Mouse (Mus musculus): ENCODE measurements around the gene Xylt1. TPM values are rescaled to one million over a fixed set of nuclear protein-coding genes. Genes with fewer than 3 reads are reported as not detected.

Xylt1 gene
- polyA plus RNA-seq, 1 experiment: 10.5 TPM

- Histone ChIP-seq H3K4me3 (ENCODE audit: insufficient read depth, low read length) (no peak overlapping the region), H3K27ac (ENCODE audit: insufficient read depth, low read depth, low read length) (no peak overlapping the region), H3K4me1 (ENCODE audit: control insufficient read depth, insufficient read depth, low read length) (no peaks in the 10 kb centered on the region)
- TF ChIP-seq POLR2A (IDR thresholded peaks at IDR 0.05; ENCODE audit: borderline replicate concordance, low read depth, low read length) (no peak), CTCF (IDR thresholded peaks at IDR 0.05; ENCODE audit: low read depth, low read length) (no peak)
Observed at GRCm38 (mm10) chr7:117501355-117502181, 120.8 kb downstream of the Xylt1 start.

DNA sequence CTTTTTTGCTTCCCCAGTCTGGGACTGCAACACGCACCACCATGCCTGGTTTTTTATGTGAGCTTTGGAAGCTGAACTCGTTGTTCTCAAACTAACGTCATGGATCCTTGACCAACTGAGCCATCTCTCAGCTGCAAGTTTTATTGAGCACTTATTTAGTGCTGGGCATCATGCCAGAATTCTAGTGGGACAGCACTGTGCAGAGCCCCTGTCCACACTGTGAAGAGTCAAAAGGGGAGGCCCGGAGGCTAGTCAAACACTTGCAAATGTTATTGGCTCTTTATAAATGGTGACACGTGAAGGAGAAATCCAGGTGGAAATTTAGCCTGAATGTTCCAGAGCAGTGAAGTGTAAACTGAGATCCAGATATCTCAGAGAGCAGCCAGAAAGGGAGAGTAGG is 121.6 kb downstream of the Xylt1 start:
- no peaks in the 10 kb centered on the region for H3K4me1 ChIP-seq (ENCODE audit: control insufficient read depth, insufficient read depth, low read length)
- no peak overlapping the region for H3K27ac ChIP-seq (ENCODE audit: insufficient read depth, low read depth, low read length)
- no peak for TF ChIP-seq POLR2A (IDR thresholded peaks at IDR 0.05; ENCODE audit: borderline replicate concordance, low read depth, low read length)
- TF ChIP-seq CTCF (IDR thresholded peaks at IDR 0.05; ENCODE audit: low read depth, low read length): no peak
- H3K4me3 ChIP-seq (ENCODE audit: insufficient read depth, low read length): no peak overlapping the region

DNA sequence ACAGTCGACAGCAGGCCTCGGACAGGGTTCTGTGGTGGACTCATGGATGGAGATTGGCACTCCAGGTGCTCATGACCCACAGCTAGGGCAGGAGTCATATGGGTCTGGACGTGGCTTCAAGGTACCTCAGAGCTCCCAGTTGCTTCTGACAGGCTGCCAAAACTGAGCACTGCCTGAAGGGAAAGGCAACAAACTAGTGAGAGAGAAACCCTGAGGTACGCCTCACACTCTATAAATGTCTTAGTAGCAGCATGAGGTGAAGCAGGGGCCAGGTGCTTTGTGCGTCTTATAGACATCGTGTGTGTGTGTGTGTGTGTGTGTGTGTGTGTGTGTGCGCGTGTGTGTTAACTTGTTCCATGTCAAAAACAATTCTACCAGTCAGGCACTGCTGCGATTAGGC is 122.9 kb downstream of the Xylt1 start:
- Histone ChIP-seq H3K27ac (ENCODE audit: insufficient read depth, low read depth, low read length) (no peak overlapping the region), H3K4me1 (ENCODE audit: control insufficient read depth, insufficient read depth, low read length) (no peaks in the 10 kb centered on the region), H3K4me3 (ENCODE audit: insufficient read depth, low read length) (no peak overlapping the region)
- TF ChIP-seq POLR2A (IDR thresholded peaks at IDR 0.05; ENCODE audit: borderline replicate concordance, low read depth, low read length) (no peak), CTCF (IDR thresholded peaks at IDR 0.05; ENCODE audit: low read depth, low read length) (no peak)

- no peaks in the 10 kb centered on the region for H3K4me1 ChIP-seq (ENCODE audit: control insufficient read depth, insufficient read depth, low read length)
- no peak overlapping the region for H3K4me3 ChIP-seq (ENCODE audit: insufficient read depth, low read length)
- TF ChIP-seq CTCF (IDR thresholded peaks at IDR 0.05; ENCODE audit: low read depth, low read length) (no peak), POLR2A (IDR thresholded peaks at IDR 0.05; ENCODE audit: borderline replicate concordance, low read depth, low read length) (no peak)
- no peak overlapping the region for H3K27ac ChIP-seq (ENCODE audit: insufficient read depth, low read depth, low read length)
Observed at GRCm38 (mm10) chr7:117505791-117506190, 125.0 kb downstream of the Xylt1 start.

DNA sequence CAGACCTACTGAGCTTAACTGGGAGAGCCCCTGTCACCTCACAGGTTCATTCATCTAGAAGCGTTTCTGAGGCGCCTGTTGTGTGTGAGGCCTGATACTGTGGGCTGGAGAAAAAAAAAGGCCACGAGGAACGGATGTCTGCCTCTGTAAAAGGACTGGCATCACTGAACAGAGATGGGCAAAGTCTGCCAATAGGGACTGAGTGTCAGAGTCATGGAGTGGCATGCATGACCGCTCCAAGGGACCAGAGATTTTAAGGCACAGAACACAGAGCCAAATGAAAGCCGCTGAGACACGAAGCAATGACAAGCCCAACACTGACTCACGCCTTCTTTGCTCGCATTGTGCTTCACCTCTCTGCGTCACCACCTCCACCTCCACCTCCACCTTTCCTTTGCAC is 126.6 kb downstream of the Xylt1 start:
- Histone ChIP-seq H3K27ac (ENCODE audit: insufficient read depth, low read depth, low read length) (no peak overlapping the region), H3K4me3 (ENCODE audit: insufficient read depth, low read length) (no peak overlapping the region), H3K4me1 (ENCODE audit: control insufficient read depth, insufficient read depth, low read length) (no peaks in the 10 kb centered on the region)
- TF ChIP-seq POLR2A (IDR thresholded peaks at IDR 0.05; ENCODE audit: borderline replicate concordance, low read depth, low read length) (no peak), CTCF (IDR thresholded peaks at IDR 0.05; ENCODE audit: low read depth, low read length) (no peak)

DNA sequence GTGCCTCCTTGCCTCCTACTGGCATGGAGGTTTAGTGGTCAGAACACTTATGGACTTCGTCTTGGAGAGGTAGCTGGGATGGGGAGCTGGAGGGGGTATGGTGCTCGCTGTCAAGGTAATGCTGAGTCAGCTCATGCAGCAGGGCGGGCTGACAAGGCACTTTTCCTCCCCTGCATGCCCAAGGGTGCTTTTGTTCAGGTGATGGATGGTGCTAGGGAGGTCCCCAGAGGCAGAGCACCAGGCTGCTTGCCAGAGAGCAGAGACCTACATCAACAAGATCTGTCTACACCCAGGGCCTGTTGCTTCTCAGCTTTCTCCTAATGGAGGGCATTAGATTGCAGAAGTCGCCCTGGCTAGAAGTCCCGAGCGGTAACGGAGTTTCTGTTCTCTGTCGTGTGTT is 127.3 kb downstream of the Xylt1 start:
- Histone ChIP-seq H3K4me1 (ENCODE audit: control insufficient read depth, insufficient read depth, low read length) (no peaks in the 10 kb centered on the region), H3K27ac (ENCODE audit: insufficient read depth, low read depth, low read length) (no peak overlapping the region), H3K4me3 (ENCODE audit: insufficient read depth, low read length) (no peak overlapping the region)
- TF ChIP-seq POLR2A (IDR thresholded peaks at IDR 0.05; ENCODE audit: borderline replicate concordance, low read depth, low read length): no peak
- TF ChIP-seq CTCF (IDR thresholded peaks at IDR 0.05; ENCODE audit: low read depth, low read length): no peak

DNA sequence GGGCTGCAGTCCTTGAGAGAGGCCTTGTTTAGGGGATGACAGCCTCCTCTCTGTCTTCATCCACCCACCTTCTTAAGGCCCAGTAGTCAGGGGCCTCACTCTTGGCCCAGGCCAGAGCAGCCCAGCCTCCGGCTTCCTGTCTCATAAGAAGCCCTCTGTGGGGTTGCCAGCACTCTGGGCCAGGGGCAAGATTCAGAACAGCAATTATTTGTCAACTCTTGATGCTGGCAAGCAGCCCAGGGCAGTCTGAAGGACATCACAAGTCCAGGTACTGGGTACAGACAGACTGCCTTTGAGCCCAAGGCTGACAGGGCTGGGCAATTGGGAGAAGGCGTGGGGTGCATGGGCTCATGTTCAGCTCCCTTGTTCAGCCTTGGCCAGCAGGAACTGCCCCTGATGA is 129.3 kb downstream of the Xylt1 start:
- Histone ChIP-seq H3K27ac (ENCODE audit: insufficient read depth, low read depth, low read length) (no peak overlapping the region), H3K4me3 (ENCODE audit: insufficient read depth, low read length) (no peak overlapping the region), H3K4me1 (ENCODE audit: control insufficient read depth, insufficient read depth, low read length) (peaks cover 2% of the 10 kb centered on the region)
- TF ChIP-seq CTCF (IDR thresholded peaks at IDR 0.05; ENCODE audit: low read depth, low read length) (no peak), POLR2A (IDR thresholded peaks at IDR 0.05; ENCODE audit: borderline replicate concordance, low read depth, low read length) (no peak)

- Histone ChIP-seq H3K4me3 (ENCODE audit: insufficient read depth, low read length) (no peak overlapping the region), H3K27ac (ENCODE audit: insufficient read depth, low read depth, low read length) (no peak overlapping the region), H3K4me1 (ENCODE audit: control insufficient read depth, insufficient read depth, low read length) (peaks cover 19% of the 10 kb centered on the region)
- TF ChIP-seq POLR2A (IDR thresholded peaks at IDR 0.05; ENCODE audit: borderline replicate concordance, low read depth, low read length) (no peak), CTCF (IDR thresholded peaks at IDR 0.05; ENCODE audit: low read depth, low read length) (no peak)
Observed at GRCm38 (mm10) chr7:117512301-117512700, 131.5 kb downstream of the Xylt1 start.

GRCm38 (mm10) chr7:117515794-117516193 is 135.0 kb downstream of the Xylt1 start:
- TF ChIP-seq POLR2A (IDR thresholded peaks at IDR 0.05; ENCODE audit: borderline replicate concordance, low read depth, low read length): no peak
- H3K4me1 ChIP-seq (ENCODE audit: control insufficient read depth, insufficient read depth, low read length): peaks cover 23% of the 10 kb centered on the region
- H3K4me3 ChIP-seq (ENCODE audit: insufficient read depth, low read length): no peak overlapping the region
- no peak overlapping the region for H3K27ac ChIP-seq (ENCODE audit: insufficient read depth, low read depth, low read length)

GRCm38 (mm10) chr7:117516896-117517295 is 136.1 kb downstream of the Xylt1 start:
- Histone ChIP-seq H3K4me3 (ENCODE audit: insufficient read depth, low read length) (no peak overlapping the region), H3K27ac (ENCODE audit: insufficient read depth, low read depth, low read length) (peak overlapping the region; percentile 26; the same call in 1 of the 2 replicates), H3K4me1 (ENCODE audit: control insufficient read depth, insufficient read depth, low read length) (peaks cover 25% of the 10 kb centered on the region)
- TF ChIP-seq CTCF (IDR thresholded peaks at IDR 0.05; ENCODE audit: low read depth, low read length): no peak

Data from bone marrow macrophage, adult 2 months (primary cell).